Mouse (Mus musculus) lung, adult 2 months (tissue): Measurements from ENCODE around the gene Dcaf15. TPM values are rescaled to one million over a fixed set of nuclear protein-coding genes. Genes with fewer than 3 reads are reported as not detected.
A peak's percentile ranks its signal among the peaks of the same experiment; 100 is the strongest.

Experiments
- DNase-seq: peaks from one replicate; pipeline ENCODE4 v3.0.0; 2022
- H3K4me1 ChIP-seq: fragments of 200-500 bp; 2 replicates; pipeline ENCODE4 v1.6.1; 2011; ENCODE audit warnings: low read length; ENCODE audit not compliant: control insufficient read depth, insufficient read depth
- H3K4me3 ChIP-seq: fragments of 200-500 bp; replicated peaks from 2 replicates; pipeline ENCODE3; 2011; ENCODE audit warnings: low read depth, mild to moderate bottlenecking, control low read depth, low read length; ENCODE audit errors: extremely low read depth
- CTCF ChIP-seq: fragments of 200-500 bp; IDR thresholded peaks from 2 replicates; pipeline ENCODE4 v1.5.1; 2011; ENCODE audit warnings: mild to moderate bottlenecking, low read length, control low read depth; ENCODE audit not compliant: insufficient read depth
- POLR2A ChIP-seq: fragments of 200-500 bp; IDR thresholded peaks from 2 replicates; pipeline ENCODE4 v1.6.1; 2011; ENCODE audit warnings: low read depth, mild to moderate bottlenecking, control low read depth, low read length, borderline replicate concordance; ENCODE audit errors: extremely low read depth
- WGBS: fragments of 180-500 bp; shearing (Covaris S2); methylation state at CpG from one replicate; pipeline ENCODE4 v1.1.7; 2018; 5-methylcytosine and 5-hydroxymethylcytosine counted together
- polyA plus RNA-seq: library from polyadenylated mRNA; depleted of rRNA; stranded (reverse); fragments of >200 nt; gene quantifications from 2 replicates; pipeline ENCODE4 v1.2.3, GENCODE M21; 2012

The Dcaf15 gene
- polyA plus RNA-seq, 1 experiment = 42.5 TPM

- Histone ChIP-seq H3K4me3 (no peak overlapping the region), H3K4me1 (no peaks in the 10 kb centered on the region)
- TF ChIP-seq CTCF (no peak), POLR2A (no peak)
- DNase-seq = no peak
- 49% methylated on average over 30 of the region's 30 CpGs for WGBS
These were observed 26.2 kb upstream of the Dcaf15 start for GRCm38 (mm10) chr8:84130806-84131205.

- Histone ChIP-seq H3K4me3 (no peak overlapping the region), H3K4me1 (no peaks in the 10 kb centered on the region)
- no peak for DNase-seq
- TF ChIP-seq POLR2A (no peak), CTCF (peak; percentile 6; the same call in 1 of the 2 replicates)
- 45% methylated on average over 8 of the region's 8 CpGs for WGBS
These were observed 23.7 kb upstream of the Dcaf15 start for GRCm38 (mm10) chr8:84128277-84128676.

- WGBS = 46% methylated on average over 17 of the region's 17 CpGs
- Histone ChIP-seq H3K4me3 (no peak overlapping the region), H3K4me1 (no peaks in the 10 kb centered on the region)
- DNase-seq = no peak
- TF ChIP-seq POLR2A = no peak
- no peak for TF ChIP-seq CTCF
These were observed 22.8 kb upstream of the Dcaf15 start for GRCm38 (mm10) chr8:84127202-84127901.

GRCm38 (mm10) chr8:84126742-84127141 is 22.2 kb upstream of the Dcaf15 start:
- no peak overlapping the region for H3K4me3 ChIP-seq
- TF ChIP-seq POLR2A = no peak
- TF ChIP-seq CTCF = no peak
- WGBS = 66% methylated on average over 2 of the region's 2 CpGs
- DNase-seq = no peak
- no peaks in the 10 kb centered on the region for H3K4me1 ChIP-seq

GRCm38 (mm10) chr8:84125656-84126055 is 21.1 kb upstream of the Dcaf15 start, which contains the start of gene Podnl1:
Gene Podnl1, plus strand, starts transcription at chr8:84125989.
- no peak for DNase-seq
- WGBS = 54% methylated on average over 9 of the region's 9 CpGs
- Histone ChIP-seq H3K4me1 (no peaks in the 10 kb centered on the region), H3K4me3 (no peak within 1 kb of the TSS)
- TF ChIP-seq POLR2A (no peak), CTCF (no peak)

- H3K4me3 ChIP-seq = no peak overlapping the region
- WGBS = 82% methylated on average over 3 of the region's 3 CpGs
- H3K4me1 ChIP-seq = no peaks in the 10 kb centered on the region
- DNase-seq = no peak
- TF ChIP-seq POLR2A (no peak), CTCF (no peak)
These were observed 17.6 kb upstream of the Dcaf15 start for GRCm38 (mm10) chr8:84122151-84122550.

GRCm38 (mm10) chr8:84115646-84116045 is 11.1 kb upstream of the Dcaf15 start:
- 80% methylated on average over 6 of the region's 6 CpGs for WGBS
- no peak for TF ChIP-seq POLR2A
- no peak for TF ChIP-seq CTCF
- Histone ChIP-seq H3K4me1 (no peaks in the 10 kb centered on the region), H3K4me3 (no peak overlapping the region)
- no peak for DNase-seq

GRCm38 (mm10) chr8:84106216-84107040 is 1.9 kb upstream of the Dcaf15 start:
- Histone ChIP-seq H3K4me1 (peaks cover 3% of the 10 kb centered on the region; the same call in 1 of the 2 replicates), H3K4me3 (no peak overlapping the region)
- no peak for DNase-seq
- WGBS = 86% methylated on average over 6 of the region's 6 CpGs
- TF ChIP-seq POLR2A = no peak
- no peak for TF ChIP-seq CTCF

GRCm38 (mm10) chr8:84105676-84106075 is 1.1 kb upstream of the Dcaf15 start:
- TF ChIP-seq POLR2A (no peak), CTCF (no peak)
- DNase-seq = no peak
- 73% methylated on average over 2 of the region's 2 CpGs for whole genome bisulfite sequencing
- H3K4me3 ChIP-seq = no peak overlapping the region
- peaks cover 3% of the 10 kb centered on the region; the same call in 1 of the 2 replicates for H3K4me1 ChIP-seq
